Mouse (Mus musculus): ENCODE results near the gene Fbrs.
"Not testable (repeated sequence)": the region's sequence is repeated elsewhere in the genome, so short reads cannot be mapped to it uniquely, and the experiment has no call there.

The Fbrs gene

DNA sequence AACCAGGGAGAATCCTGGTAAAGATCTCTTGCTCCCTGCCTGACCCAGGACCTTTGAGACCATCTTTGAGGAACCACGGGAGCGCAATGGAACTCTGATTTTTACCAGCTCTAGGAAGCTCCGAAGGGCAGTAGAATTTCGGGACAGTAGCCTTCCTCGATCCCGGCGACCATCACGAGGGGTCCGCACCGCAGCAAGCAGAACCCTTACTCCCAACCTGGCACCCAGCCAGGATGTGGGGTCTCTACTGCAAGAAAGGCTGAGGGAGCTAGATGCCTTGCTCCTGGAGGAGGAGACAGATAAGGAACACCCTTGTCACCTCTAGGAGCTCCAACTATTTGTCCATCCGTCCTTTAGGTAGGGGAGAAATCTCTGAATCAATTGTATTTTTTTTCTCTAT lies 2.7 kb upstream of the Fbrs start:
- no peak for DNase-seq (ENCODE audit: low spot score)

DNA sequence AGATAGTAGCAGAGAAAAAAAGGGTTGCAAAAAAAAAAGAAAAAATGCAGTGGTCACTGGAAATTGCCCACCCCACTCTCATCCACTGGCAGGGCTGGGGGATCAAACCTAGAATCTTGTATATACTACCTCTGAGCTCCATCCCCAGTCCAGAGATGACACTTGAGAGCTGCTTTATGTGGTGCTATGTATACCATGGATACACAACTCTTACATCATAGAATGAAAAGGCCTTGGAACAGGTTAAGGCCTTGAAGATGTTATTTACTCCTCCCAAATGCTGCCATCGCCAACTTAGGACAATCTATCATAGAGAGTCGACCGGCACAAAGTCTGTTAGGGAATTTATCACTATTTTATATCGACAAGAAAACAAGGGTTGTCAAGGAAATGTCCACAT lies 2.1 kb upstream of the Fbrs start:
- DNase-seq (ENCODE audit: low spot score) = no peak

DNA sequence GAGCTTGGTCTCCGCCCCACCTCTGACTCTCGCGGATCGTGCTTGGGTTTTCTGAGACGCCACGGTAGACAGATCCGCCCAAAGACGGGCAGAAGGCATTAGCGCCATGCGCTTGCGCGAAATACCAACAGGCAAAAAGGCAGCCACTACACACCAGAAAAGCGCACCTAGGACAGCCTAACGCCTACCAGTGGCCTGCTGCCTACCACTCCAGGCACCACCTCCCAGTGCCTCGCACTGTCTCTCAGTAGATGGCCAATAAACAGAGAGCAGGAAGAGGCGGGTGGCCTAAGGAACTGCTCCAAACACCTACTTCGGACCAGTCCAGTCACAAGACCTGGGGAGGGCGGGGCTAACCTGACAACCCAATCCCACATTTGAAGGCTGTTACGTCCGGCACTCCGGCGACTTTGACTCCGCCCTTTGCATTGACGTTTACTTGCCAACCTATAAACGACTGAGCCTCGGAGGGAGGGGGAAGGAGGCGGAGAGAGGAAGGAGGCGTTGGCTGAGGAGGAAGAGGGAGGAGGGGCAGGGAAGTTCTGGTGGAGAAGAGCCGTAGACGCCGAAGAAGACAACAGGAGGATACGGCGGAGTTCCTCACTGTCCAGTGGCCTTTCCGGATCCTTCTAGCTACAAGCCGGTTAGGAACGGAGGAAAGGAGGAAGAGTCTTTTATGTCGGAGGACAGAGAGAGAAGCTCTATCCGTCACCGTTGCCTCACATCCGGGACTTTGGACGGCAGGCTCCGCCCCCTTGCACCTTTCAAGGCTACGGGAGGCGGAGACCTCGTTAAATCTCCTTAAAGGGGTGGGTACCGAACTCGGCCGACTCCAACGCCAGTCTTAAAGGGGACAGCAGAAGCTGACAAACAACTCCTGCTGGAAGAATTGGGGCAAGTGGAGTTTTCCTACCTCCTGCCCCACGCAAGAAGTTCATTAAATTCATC lies 1.0 kb upstream of the Fbrs start:
- peak; percentile 100 for DNase-seq (ENCODE audit: low spot score)

DNA sequence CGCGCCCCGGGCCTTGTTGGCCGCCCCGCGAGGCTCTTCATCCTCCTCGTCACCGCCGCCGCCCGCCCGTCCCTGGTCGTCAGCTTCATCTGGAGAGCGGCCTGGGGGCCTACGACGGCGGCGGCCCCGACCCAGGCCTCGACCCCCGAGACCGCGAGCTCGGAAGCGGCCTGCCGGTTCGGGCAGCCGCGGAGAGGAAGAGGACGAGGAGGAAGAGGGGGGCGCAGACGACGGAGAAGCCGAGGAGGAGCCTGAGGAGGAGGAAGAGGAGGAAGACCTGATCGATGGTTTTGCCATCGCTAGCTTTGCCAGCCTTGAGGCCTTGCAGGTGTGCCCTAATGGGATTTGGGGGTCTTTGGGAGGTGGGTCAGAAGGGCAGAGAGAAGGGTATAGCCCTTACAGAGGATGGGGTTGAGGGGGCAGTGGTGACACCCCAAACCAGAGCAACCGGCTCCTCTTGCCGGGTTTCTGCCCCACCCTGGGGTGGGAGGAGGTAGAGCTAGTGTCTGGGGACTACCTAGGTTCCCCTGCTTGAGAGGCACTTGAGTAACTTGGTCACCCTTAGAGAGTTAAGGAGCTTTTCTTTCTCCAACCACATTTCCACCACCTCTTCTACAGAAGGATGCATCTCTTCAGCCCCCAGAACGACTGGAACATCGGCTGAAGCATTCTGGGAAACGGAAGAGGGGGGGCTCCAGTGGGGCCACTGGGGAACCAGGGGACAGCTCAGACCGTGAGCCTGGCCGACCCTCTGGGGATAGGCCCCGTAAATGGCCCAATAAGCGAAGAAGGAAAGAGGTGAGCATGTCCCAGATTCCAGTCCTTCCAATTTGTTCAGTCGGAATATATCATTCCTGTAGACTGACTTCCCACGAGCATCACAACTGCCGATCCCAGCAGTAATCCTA lies 573 bp downstream of the Fbrs start:
- DNase-seq (ENCODE audit: low spot score) = no peak

DNA sequence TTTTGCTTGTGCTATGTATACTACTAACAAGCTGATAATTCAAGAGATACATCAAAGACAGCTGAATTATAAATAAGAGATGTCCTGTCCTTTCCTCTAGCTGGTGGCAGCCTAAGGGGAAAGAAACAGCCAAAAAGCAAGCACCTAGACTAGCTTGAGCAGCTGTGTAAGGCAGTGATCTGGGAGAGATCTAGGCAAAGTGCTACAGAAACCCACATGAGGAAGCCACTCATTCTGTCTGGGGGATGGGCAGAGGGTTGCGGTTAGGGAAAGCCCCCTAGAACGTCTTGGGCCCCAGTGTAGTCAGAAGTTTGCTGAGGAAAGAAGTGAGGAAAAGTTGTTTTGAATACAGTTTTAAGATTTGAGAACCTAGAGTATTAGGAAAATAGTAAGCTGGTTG lies 1.3 kb downstream of the Fbrs start:
- no peak for DNase-seq (ENCODE audit: low spot score)

DNA sequence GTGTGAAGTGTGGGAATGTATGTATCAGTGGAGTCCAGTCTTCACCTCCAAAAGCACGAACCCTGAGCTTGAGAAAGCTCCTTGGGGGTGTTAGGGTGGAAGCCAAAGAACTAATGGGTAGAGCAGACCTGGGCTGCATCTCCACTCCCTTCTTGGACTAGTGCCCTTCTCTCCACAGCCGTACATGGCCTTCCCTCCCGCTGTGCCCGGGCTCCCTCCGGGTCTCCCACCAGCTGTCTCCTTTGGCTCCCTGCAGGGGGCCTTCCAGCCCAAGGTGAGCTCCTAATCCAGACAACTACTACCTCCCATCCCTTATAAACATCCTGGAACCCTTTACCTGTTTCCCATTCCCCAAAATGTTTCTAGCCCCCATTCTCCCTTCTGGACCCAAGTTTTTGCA lies 6.4 kb downstream of the Fbrs start:
- DNase-seq (ENCODE audit: low spot score) = no peak

DNA sequence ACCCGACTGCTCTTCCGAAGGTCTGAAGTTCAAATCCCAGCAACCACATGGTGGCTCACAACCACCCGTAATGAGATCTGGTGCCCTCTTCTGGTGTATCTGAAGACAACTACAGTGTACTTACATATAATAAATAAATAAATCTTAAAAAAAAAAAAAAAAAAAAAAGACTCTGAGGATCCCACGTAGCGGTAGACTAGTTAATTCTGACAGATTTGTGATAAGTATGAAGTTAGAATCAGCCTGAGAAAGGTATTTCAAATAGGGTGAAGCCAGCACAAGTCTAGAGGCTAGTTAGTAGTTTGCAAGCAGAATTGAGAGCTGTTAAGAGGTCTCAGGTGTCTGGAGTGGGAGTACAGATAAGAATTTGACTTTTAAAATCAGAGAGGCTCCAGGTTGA lies 9.4 kb downstream of the Fbrs start:
- not testable (repeated sequence) for DNase-seq (ENCODE audit: low spot score)

DNA sequence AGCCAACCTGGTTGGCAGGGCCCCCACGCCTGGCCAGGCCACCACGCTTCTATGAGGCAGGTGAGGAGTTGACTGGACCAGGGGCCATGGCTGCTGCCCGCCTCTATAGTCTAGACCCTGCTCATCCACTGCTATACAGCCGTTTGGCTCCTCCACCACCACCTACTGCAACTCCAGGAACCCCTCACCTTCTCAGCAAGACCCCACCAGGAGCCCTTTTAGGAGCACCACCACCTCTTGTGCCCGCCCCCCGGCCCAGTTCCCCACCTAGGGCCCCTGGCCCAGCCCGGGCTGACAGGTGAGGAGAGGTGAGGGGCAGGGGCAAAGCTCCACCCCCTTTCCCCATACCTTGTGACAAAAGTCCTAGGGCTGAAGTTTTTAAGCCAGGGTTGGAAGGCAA lies 11.0 kb downstream of the Fbrs start:
- DNase-seq (ENCODE audit: low spot score) = no peak

DNA sequence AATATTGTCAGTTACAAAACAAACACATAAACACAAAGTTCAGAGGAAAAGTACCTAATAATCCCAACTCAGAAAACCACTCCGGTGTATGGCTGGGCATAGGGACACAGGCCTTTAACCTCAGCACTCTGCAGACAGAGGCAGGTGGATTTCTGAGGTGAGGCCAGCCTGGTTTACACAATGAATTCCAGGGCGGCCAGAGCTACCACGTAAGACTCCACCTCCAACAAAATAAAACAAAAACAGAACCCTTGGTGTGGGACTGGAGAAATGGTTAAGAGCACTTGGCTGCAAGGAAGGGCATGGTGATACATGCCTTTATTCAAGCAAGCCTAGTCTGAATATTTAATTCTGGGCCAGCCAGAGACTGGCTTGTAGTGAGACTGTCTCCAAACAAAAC lies 12.8 kb downstream of the Fbrs start:
- DNase-seq (ENCODE audit: low spot score) = no peak

DNA sequence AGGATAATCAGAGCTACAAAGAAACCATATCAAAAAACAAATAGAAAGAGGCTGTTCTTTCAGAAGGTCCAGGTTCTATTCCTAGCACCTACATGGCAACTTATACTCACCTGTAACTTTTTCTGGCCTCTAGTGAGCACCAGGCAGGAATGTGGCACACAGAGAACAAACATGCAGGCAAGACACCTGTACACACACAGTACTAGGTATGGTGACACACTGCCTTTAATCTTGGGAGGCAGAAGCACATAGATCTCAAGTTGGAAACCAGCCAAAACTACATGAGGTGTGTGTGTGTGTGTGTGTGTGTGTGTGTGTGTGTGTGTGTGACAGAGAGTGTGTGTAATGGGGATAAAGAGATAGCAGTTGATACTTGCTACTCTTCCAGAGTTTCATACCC lies 15.6 kb downstream of the Fbrs start:
- DNase-seq (ENCODE audit: low spot score) = no peak

DNA sequence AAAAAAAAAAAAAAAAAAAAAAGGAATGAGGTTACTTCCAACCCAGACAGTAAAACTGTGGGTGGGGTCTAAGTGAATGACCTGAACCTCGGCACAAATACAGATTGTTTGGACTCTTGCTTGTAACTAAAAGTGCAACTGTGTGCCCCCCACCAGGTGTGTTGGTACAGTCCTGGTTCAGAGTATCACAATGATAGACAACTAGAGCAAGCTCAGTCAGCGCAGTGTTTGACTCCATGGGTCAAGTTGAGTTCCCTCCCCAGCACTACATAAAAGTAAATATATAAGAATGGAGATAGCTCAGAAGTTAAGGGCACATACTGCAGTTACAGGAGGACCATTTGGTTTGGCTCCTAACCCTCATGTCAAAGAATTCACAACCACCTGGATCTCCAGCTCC lies 18.4 kb downstream of the Fbrs start:
- DNase-seq (ENCODE audit: low spot score) = no peak

DNA sequence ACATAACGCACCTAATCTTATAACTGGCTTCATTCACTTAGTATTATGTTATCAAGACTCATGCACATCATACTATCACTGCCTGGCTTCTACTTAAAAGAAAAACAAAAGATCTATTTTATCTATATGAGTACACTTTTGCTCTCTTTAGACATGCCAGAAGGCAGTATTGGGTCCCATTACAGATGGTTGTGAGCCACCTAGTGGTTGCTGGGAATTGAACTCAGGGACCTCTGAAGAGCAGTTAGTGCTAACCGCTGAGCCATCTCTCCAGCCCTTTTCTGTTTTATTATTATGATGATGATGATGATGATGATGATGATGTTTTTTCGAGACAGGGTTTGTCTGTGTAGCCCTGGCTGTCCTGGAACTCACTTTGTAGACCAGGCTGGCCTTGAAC lies 19.4 kb downstream of the Fbrs start:
- DNase-seq (ENCODE audit: low spot score) = no peak

DNA sequence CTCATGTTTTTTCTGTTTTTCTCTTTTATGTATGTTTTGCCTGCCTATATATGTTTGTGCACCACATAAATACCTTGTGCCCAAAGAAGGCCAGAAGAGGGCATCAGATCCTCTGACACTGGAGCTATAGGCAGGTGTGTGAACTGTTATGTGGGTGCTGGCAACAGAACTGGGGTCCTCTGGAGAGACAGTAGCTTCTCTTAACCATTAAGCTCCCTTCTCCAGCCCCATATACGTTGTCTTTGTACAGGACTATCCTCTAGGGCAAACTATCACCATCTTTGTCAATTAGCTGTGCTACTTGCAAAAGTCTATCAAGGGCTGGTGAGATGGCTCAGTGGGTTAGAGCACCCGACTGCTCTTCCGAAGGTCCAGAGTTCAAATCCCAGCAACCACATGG lies 29.3 kb downstream of the Fbrs start:
- no peak for DNase-seq (ENCODE audit: low spot score)

DNA sequence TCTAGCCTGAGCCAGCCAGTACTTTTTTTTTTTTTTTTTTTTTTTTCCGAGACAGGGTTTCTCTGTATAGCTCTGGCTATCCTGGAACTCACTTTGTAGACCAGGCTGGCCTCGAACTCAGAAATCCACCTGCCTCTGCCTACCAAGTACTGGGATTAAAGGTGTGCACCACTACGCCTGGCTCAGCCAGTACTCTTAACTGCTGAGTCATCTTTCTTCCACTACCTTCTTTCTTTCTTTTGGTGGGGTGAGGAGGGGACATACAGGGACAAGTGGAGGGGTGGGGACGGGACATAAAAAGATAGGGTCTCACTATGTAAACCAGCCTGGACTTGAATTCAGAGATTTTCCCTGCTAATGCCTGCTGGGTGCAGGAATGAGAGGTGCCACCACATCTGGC lies 30.8 kb downstream of the Fbrs start:
- not testable (repeated sequence) for DNase-seq (ENCODE audit: low spot score)

DNA sequence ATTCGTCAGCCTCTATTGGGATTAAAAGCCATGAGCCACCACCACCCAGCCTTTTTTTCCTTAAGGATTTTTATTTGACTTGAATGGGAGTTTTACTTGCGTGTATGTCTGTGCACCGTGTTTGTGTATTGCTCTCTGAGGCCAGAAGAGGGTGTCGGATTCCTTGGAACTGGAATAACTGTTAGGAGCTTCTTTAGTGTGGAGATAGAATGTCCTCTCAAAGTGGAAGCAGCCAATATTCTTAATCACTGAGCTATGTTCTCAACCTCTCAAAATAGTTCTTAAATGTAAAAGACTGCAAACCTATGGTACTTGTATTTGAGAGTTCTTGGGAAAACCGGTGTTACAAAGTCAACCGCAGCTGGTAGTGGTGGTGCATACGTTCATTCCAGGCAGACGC lies 32.2 kb downstream of the Fbrs start:
- DNase-seq (ENCODE audit: low spot score) = no peak

DNA sequence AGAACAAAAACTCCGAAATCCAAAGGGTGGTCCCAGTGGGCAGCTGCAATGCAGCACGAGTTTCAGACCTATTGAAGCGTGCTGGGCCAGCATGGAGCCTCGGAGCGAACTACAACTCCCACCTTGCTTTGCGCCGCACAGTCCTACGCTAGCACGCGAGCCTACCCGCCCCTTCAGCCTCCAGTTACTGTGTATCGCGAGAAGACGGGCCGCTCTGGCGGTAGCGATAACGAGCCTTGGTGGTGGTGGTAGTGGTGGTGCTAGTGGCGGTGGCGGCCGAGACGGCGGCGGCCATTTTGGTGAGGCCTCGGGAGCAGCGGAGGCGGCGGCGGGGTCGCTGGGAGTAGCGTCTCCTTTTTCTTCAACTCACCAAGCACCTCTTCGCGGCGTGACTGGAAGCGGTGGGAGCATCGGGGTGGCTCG lies 32.8 kb downstream of the Fbrs start, which contains the start of gene Srcap:
Gene Srcap, plus strand, starts transcription at position 176 of the 423 bp plus-strand sequence.
- DNase-seq (ENCODE audit: low spot score) = peak; percentile 97

DNA sequence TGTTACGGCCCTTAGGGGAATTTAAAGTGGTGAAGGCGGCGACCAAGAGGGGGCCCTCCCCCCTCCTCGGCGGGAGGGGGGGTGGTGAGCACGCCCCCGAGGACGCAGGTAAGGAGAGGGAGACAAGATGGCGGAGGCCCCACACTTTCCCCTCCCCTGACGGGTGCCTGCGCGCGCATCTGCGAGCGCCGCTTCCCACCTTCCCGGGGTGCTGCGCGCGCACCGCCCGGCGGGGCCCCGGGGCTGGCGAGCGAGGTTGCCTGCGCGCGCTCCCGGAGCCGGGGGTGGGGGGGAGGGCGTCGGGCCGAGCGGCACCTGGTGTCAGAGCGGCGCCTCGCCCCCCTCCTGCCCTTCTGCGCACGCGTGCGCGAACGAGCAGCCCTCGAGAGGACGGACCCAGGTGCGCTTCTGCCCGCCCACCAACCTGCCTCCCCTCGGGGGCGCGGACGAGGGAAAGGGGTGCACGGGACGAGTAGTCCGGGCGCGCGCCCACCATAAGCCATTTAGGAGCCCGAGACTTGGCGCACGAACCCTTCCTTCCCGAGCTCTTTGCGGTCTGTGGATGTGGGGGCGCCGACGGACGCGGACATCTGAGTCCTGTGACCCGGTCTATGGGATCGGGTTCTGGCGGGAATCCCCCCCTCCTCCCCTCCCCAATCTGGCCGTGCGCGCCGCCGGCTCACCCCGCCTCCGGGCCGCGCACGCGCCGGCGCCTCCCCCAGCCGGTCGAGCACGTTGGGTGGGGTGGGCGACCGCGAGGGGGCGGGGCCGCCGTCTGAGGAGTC lies 33.4 kb downstream of the Fbrs start:
- peak; percentile 88 for DNase-seq (ENCODE audit: low spot score)

DNA sequence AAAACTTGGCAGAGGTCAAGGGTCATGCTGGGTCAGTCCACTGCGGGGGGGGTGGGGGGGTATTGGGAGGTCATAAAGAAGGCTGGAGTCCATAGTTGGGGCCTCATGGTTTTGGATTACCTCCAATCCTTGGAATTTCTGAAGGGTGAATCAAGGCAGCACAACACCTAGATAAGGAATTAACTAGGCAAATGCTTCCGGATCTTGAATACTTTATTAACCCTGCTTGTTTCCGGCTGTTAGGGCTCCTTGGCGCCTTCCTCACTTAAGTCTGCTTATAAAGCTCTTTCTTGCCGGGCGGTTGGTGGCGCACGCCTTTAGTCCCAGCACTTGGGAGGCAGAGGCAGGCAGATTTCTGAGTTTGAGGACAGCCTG lies 34.0 kb downstream of the Fbrs start:
- no peak for DNase-seq (ENCODE audit: low spot score)

DNA sequence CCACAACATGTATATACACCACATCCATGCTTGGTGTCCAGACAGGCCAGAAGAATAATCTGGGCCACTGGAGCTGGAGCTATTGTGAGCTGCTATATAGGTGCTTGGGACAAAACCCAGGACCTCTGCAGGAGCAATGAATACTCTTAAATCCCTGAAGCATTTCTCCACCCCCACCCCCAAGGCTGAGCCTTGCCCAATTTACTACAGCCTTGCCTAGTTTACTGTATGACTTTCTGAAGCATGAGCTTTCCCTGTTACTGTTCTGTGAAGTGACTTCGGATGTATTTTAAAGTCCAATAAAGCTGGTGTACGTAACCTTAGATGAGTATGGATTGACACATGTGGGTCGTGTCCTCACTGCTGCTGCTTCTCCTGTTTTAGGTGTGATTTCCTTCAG lies 34.8 kb downstream of the Fbrs start:
- DNase-seq (ENCODE audit: low spot score) = no peak

DNA sequence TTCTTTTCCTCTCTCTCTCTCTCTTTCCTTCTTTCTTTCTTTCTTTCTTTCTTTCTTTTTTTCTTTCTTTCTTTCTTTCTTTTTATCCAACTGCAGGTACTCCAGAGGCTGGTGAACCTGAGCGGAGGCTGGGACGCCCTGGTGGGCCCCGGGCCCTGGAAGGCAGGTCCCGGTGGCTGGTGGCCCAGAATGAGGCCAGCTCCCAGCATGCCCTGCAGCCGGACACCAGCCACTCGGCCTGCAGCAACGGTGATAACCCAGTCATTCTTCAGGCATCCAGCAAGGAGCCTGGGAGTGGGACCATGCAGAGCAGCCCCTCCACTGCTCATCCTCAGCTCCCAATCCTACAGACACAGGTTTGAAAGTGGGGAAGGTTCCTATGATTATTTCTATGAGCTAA lies 36.8 kb downstream of the Fbrs start:
- no peak for DNase-seq (ENCODE audit: low spot score)

DNA sequence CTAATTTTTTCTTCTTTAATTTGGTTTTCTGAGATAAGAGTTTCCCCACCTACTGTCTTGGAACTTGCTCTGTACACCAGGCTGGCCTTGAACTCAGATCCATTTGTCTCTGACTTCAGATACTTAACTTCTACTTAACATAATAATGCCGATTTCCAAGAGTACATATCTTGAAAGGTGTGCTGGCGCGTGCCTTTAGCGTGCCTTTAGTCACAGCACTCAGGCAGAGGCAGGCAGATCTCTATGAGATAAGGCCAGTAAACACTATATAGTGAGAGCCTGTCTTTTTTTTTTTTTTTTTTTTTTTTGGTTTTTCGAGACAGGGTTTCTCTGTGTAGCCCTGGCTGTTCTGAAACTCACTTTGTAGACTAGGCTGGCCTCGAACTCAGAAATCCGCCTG lies 37.3 kb downstream of the Fbrs start:
- DNase-seq (ENCODE audit: low spot score) = no peak

DNA sequence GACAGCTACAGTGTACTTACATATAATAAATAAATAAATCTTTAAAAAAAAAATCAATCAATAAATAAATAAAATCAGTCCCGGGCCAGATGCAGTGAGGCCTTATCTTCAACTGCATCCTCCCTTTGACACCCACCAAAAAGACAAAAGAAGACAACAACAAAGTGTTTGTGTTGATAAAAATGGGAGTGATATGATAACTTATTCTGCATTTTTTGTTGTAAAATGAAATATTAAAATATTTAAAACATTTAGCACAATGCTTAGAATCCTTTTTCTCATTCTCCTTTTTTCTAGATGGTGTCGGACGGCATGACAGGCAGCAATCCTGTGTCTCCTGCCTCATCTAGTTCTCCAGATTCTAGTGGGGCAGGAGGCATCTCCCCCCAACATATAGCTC lies 40.3 kb downstream of the Fbrs start, which contains the start of gene Gm42715:
Gene Gm42715, plus strand, starts transcription at position 301 of the 400 bp plus-strand sequence.
- no peak for DNase-seq (ENCODE audit: low spot score)
